Mouse (Mus musculus) left cerebral cortex, postnatal 4 days (tissue): Measurements from ENCODE around the gene Usp47. TPM values are rescaled to one million over a fixed set of nuclear protein-coding genes. Genes with fewer than 3 reads are reported as not detected.
A peak's percentile ranks its signal among the peaks of the same experiment; 100 is the strongest.
"Not testable (repeated sequence)": the region's sequence is repeated elsewhere in the genome, so short reads cannot be mapped to it uniquely, and the experiment has no call there.

ENCODE experiments used
- DNase-seq: peaks from one replicate; pipeline ENCODE4 v3.0.0-alpha.2; 2022
- intact Hi-C: fragments of 180-260 bp; cut with DNase I; formaldehyde crosslinking; loops from one replicate; pipeline ENCODE4 v1.15.1; 2025
- total RNA-seq, 2 experiments: library from RNA; stranded (reverse); gene quantifications; 2 replicates each; pipeline ENCODE4 v1.2.3; 2021

Usp47 gene
- total RNA-seq, 2 experiments from 2014 or later: 97.2 to 104 TPM

- intact Hi-C loops: no loop called here
- DNase-seq: no peak
These were observed 13.3 kb downstream of the Usp47 start for GRCm38 (mm10) chr7:112036636-112037035.

- no peak for DNase-seq
- intact Hi-C loops: no loop called here
These were observed 17.0 kb downstream of the Usp47 start for GRCm38 (mm10) chr7:112040271-112040670.

- no peak for DNase-seq
- intact Hi-C loops: no loop called here
These were observed 19.5 kb downstream of the Usp47 start for GRCm38 (mm10) chr7:112042758-112043157.

GRCm38 (mm10) chr7:112045249-112045648, 21.9 kb downstream of the Usp47 start:
- intact Hi-C loops: no loop called here
- DNase-seq: no peak

- no peak for DNase-seq
- intact Hi-C loops: no loop called here
These were observed 22.6 kb downstream of the Usp47 start for GRCm38 (mm10) chr7:112045794-112046388.

- no peak for DNase-seq
- intact Hi-C loops: no loop called here
These were observed 25.3 kb downstream of the Usp47 start for GRCm38 (mm10) chr7:112048643-112049042.

GRCm38 (mm10) chr7:112053667-112054066, 30.4 kb downstream of the Usp47 start:
- intact Hi-C loops: no loop called here
- DNase-seq: no peak

GRCm38 (mm10) chr7:112055901-112056625, 32.8 kb downstream of the Usp47 start:
- no peak for DNase-seq
- intact Hi-C loops: no loop called here

GRCm38 (mm10) chr7:112074868-112075267, 51.6 kb downstream of the Usp47 start:
- intact Hi-C loops: no loop called here
- no peak for DNase-seq

GRCm38 (mm10) chr7:112082636-112083035, 59.3 kb downstream of the Usp47 start:
- intact Hi-C loops: loop anchor here (10.0 kb wide), 1 partner anchor 282 kb away; no protein-coding TSS in a partner anchor
- no peak for DNase-seq

GRCm38 (mm10) chr7:112084222-112084621, 60.9 kb downstream of the Usp47 start:
- intact Hi-C loops: loop anchor here (10.0 kb wide), 1 partner anchor 281 kb away; no protein-coding TSS in a partner anchor
- DNase-seq: no peak

GRCm38 (mm10) chr7:112085062-112085461, 61.8 kb downstream of the Usp47 start:
- intact Hi-C loops: loop anchor here (5.0 to 10.0 kb wide), 2 partner anchors 97 to 280 kb away; no protein-coding TSS in a partner anchor

GRCm38 (mm10) chr7:112086186-112086585, 62.9 kb downstream of the Usp47 start:
- intact Hi-C loops: loop anchor here (5.0 to 10.0 kb wide), 2 partner anchors 96 to 279 kb away; no protein-coding TSS in a partner anchor
- DNase-seq: no peak

More at GRCm38 (mm10) chr7:112085062-112085461, 61.8 kb downstream of the Usp47 start:
- peak; percentile 93 for DNase-seq

- not testable (repeated sequence) for DNase-seq
- intact Hi-C loops: loop anchor here (10.0 kb wide), 1 partner anchor 240 kb away; no protein-coding TSS in a partner anchor
These were observed 71.6 kb downstream of the Usp47 start for GRCm38 (mm10) chr7:112094923-112095322.

- no peak for DNase-seq
- intact Hi-C loops: no loop called here
These were observed 77.6 kb downstream of the Usp47 start for GRCm38 (mm10) chr7:112100887-112101286.

GRCm38 (mm10) chr7:112102933-112103332, 79.6 kb downstream of the Usp47 start:
- intact Hi-C loops: no loop called here
- DNase-seq: no peak

GRCm38 (mm10) chr7:112103816-112104215, 80.5 kb downstream of the Usp47 start:
- no peak for DNase-seq
- intact Hi-C loops: no loop called here

- intact Hi-C loops: no loop called here
- no peak for DNase-seq
These were observed 85.5 kb downstream of the Usp47 start for GRCm38 (mm10) chr7:112108757-112109156.

- DNase-seq: no peak
- intact Hi-C loops: no loop called here
These were observed 87.5 kb downstream of the Usp47 start for GRCm38 (mm10) chr7:112110638-112111372.

GRCm38 (mm10) chr7:112117501-112117900, 94.2 kb downstream of the Usp47 start:
- intact Hi-C loops: no loop called here

GRCm38 (mm10) chr7:112118086-112118485, 94.8 kb downstream of the Usp47 start:
- intact Hi-C loops: no loop called here
- peak; percentile 52 for DNase-seq

More at GRCm38 (mm10) chr7:112117501-112117900, 94.2 kb downstream of the Usp47 start:
- no peak for DNase-seq
